Mouse (Mus musculus) thymus, postnatal 25 days (tissue): ENCODE measurements around the gene Slc22a12.

Source experiments
- DNase-seq: peaks from one replicate; pipeline ENCODE4 v3.0.0; 2022

The Slc22a12 gene

GRCm38 (mm10) chr19:6539592-6539991 lies 3.2 kb downstream of the Slc22a12 start:
- no peak for DNase-seq

GRCm38 (mm10) chr19:6538546-6538945 lies 4.3 kb downstream of the Slc22a12 start:
- no peak for DNase-seq

- DNase-seq = no peak
Measured at GRCm38 (mm10) chr19:6537526-6537925, 5.3 kb downstream of the Slc22a12 start.

GRCm38 (mm10) chr19:6536696-6537095 lies 6.1 kb downstream of the Slc22a12 start:
- no peak for DNase-seq

GRCm38 (mm10) chr19:6536201-6536600 lies 6.6 kb downstream of the Slc22a12 start:
- no peak for DNase-seq

GRCm38 (mm10) chr19:6534118-6534415 lies 8.8 kb downstream of the Slc22a12 start:
- DNase-seq = no peak

GRCm38 (mm10) chr19:6533290-6534117 lies 9.3 kb downstream of the Slc22a12 start:
- DNase-seq = no peak

- no peak for DNase-seq
Measured at GRCm38 (mm10) chr19:6532656-6533055, 10.2 kb downstream of the Slc22a12 start.

- DNase-seq = no peak
Measured at GRCm38 (mm10) chr19:6531832-6532471, 10.9 kb downstream of the Slc22a12 start.

GRCm38 (mm10) chr19:6531011-6531631 lies 11.7 kb downstream of the Slc22a12 start:
- no peak for DNase-seq

- DNase-seq = no peak
Measured at GRCm38 (mm10) chr19:6530359-6530758, 12.5 kb downstream of the Slc22a12 start.

- DNase-seq = no peak
Measured at GRCm38 (mm10) chr19:6529265-6529985, 13.4 kb downstream of the Slc22a12 start.

GRCm38 (mm10) chr19:6527839-6528531 lies 14.8 kb downstream of the Slc22a12 start:
- DNase-seq = no peak

GRCm38 (mm10) chr19:6527439-6527838 lies 15.4 kb downstream of the Slc22a12 start:
- no peak for DNase-seq

GRCm38 (mm10) chr19:6526010-6526409 lies 16.8 kb downstream of the Slc22a12 start:
- no peak for DNase-seq

GRCm38 (mm10) chr19:6525023-6525422 lies 17.8 kb downstream of the Slc22a12 start:
- no peak for DNase-seq

- DNase-seq = no peak
Measured at GRCm38 (mm10) chr19:6522289-6522688, 20.5 kb downstream of the Slc22a12 start.

- DNase-seq = no peak
Measured at GRCm38 (mm10) chr19:6521630-6522029, 21.2 kb downstream of the Slc22a12 start.

GRCm38 (mm10) chr19:6519483-6519882 lies 23.3 kb downstream of the Slc22a12 start:
- no peak for DNase-seq

- DNase-seq = no peak
Measured at GRCm38 (mm10) chr19:6518601-6519000, 24.2 kb downstream of the Slc22a12 start.

- DNase-seq = no peak
Measured at GRCm38 (mm10) chr19:6516153-6516552, 26.7 kb downstream of the Slc22a12 start.

- no peak for DNase-seq
Measured at GRCm38 (mm10) chr19:6515448-6515847, 27.4 kb downstream of the Slc22a12 start.

GRCm38 (mm10) chr19:6514940-6515339 lies 27.9 kb downstream of the Slc22a12 start:
- no peak for DNase-seq
